Mouse (Mus musculus): ENCODE results near the gene Maip1. TPM values are rescaled to one million over a fixed set of nuclear protein-coding genes. Genes with fewer than 3 reads are reported as not detected.

Maip1 gene
- polyA plus RNA-seq, 1 experiment from 2014 or later: 17.4 TPM

Other genes with a start within 250 kb of the Maip1 start
- gene 1700066M21Rik, start 28.7 kb upstream of the Maip1 start, polyA plus RNA-seq (2016; fragmentation: Nextera tagmentation; extraction: Ambion mirVana): 10.5 and 10.8 TPM in 2 replicates
- 20.4 and 21.9 TPM in 2 replicates for gene Tyw5, start 773 bp downstream of the Maip1 start, polyA plus RNA-seq (2016; fragmentation: Nextera tagmentation; extraction: Ambion mirVana)

All from heart, embryonic 12.5 days (tissue).